Mouse (Mus musculus) myocyte (in vitro differentiated cells): ENCODE measurements around the gene P3h2. TPM values are rescaled to one million over a fixed set of nuclear protein-coding genes. Genes with fewer than 3 reads are reported as not detected.

ENCODE experiments used
- H3K27me3 ChIP-seq: one replicate; pipeline ENCODE4 v1.6.1; 2011; ENCODE audit not compliant: control insufficient read depth, insufficient read depth, insufficient read length
- H3K36me3 ChIP-seq: one replicate; pipeline ENCODE4 v1.6.1; 2011; ENCODE audit not compliant: control insufficient read depth, insufficient read depth
- H3K4me2 ChIP-seq: one replicate; pipeline ENCODE4 v1.6.1; 2011; ENCODE audit warnings: low read depth, control low read depth
- H3K4me3 ChIP-seq: one replicate; pipeline ENCODE4 v1.5.1; 2011; ENCODE audit warnings: mild to moderate bottlenecking, control low read depth, moderate library complexity
- H3K79me2 ChIP-seq: one replicate; pipeline ENCODE4 v1.6.1; 2011; ENCODE audit not compliant: control insufficient read depth, insufficient read depth
- H3ac ChIP-seq: one replicate; pipeline ENCODE4 v1.6.1; 2011; ENCODE audit not compliant: control insufficient read depth, insufficient read length
- CEBPB ChIP-seq: IDR thresholded peaks from 2 replicates; pipeline ENCODE4 v1.6.1; 2011; ENCODE audit warnings: mild to moderate bottlenecking, moderate library complexity; ENCODE audit not compliant: poor library complexity, insufficient read depth, severe bottlenecking
- E2F4 ChIP-seq: IDR thresholded peaks from one replicate; pipeline ENCODE4 v1.6.1; 2011; ENCODE audit warnings: mild to moderate bottlenecking, control low read depth, moderate library complexity; ENCODE audit not compliant: insufficient read depth
- MAX ChIP-seq: IDR thresholded peaks from one replicate; pipeline ENCODE4 v1.6.1; 2011; ENCODE audit warnings: low read depth, mild to moderate bottlenecking, control low read depth
- MYOD1 ChIP-seq, 3 experiments: IDR thresholded peaks; one replicate each; pipeline ENCODE4 v1.6.1; 2011; ENCODE audit warnings: control low read depth in 2 of 3, low read depth in 2 of 3, mild to moderate bottlenecking in 2 of 3, moderate library complexity in 1 of 3; ENCODE audit not compliant: insufficient read length in 2 of 3, control insufficient read depth in 1 of 3
- MYOG ChIP-seq, 3 experiments: IDR thresholded peaks; one replicate each; pipeline ENCODE4 v1.6.1; 2011; ENCODE audit warnings: control low read depth in 2 of 3, low read depth in 2 of 3, mild to moderate bottlenecking in 2 of 3; ENCODE audit not compliant: insufficient read length in 2 of 3, control insufficient read depth in 1 of 3, insufficient read depth in 1 of 3
- POLR2A ChIP-seq: IDR thresholded peaks from one replicate; pipeline ENCODE4 v1.6.1; 2011; ENCODE audit warnings: low read depth, mild to moderate bottlenecking, control low read depth, moderate library complexity; ENCODE audit not compliant: insufficient read length
- POLR2AphosphoS2 ChIP-seq: IDR thresholded peaks from one replicate; pipeline ENCODE4 v1.6.1; 2011; ENCODE audit warnings: low read depth, control low read depth; ENCODE audit not compliant: insufficient read length
- REST ChIP-seq: IDR thresholded peaks from one replicate; pipeline ENCODE4 v1.6.1; 2011; ENCODE audit warnings: mild to moderate bottlenecking, control low read depth, moderate library complexity; ENCODE audit not compliant: insufficient read depth, insufficient read length
- SRF ChIP-seq: IDR thresholded peaks from one replicate; pipeline ENCODE4 v1.6.1; 2011; ENCODE audit warnings: low read depth; ENCODE audit not compliant: control insufficient read depth, insufficient read length
- TCF12 ChIP-seq: IDR thresholded peaks from one replicate; pipeline ENCODE4 v1.6.1; 2011; ENCODE audit warnings: mild to moderate bottlenecking, control low read depth; ENCODE audit not compliant: poor library complexity, insufficient read depth, severe bottlenecking
- TCF3 ChIP-seq: IDR thresholded peaks from one replicate; pipeline ENCODE4 v1.6.1; 2011; ENCODE audit warnings: low read depth, control low read depth; ENCODE audit not compliant: insufficient read length
- USF1 ChIP-seq: IDR thresholded peaks from one replicate; pipeline ENCODE4 v1.6.1; 2011; ENCODE audit warnings: low read depth, mild to moderate bottlenecking, control low read depth, moderate library complexity
- polyA plus RNA-seq: library from polyadenylated mRNA; unstranded; fragments of >200 nt; fragmentation: generic; extraction: Trizol; gene quantifications from one replicate; pipeline ENCODE4 v1.2.1, GENCODE M21; 2012; ENCODE audit warnings: missing spikeins

The P3h2 gene
- polyA plus RNA-seq, 1 experiment = 0.88 TPM

DNA sequence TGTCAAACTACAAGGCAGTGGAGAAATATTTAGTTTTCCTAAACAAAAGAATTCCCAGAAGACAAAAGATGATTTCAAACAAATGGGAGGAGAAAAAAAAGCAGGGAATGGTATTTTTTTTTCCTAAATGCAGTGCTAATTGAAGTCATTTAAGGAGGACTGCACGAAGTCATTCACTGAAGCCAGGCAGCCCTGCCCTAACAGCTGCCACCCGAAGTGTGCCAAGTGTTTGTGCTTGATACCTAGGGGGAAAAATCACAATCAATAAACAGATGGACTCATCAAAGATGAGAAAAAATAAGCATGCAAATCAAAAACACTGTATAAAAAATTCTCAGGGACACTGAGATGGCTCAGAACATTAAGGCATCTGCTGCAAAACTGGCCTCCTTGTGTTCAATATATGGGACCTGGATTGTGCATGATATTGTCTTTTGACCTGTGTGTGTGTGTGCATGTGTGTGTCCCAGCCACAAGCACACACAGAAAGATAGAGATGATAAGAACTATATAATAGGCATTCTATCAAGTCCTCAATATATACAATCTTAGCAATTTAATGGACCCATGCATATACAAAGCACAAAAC, 76.1 kb downstream of the P3h2 start:
- Histone ChIP-seq H3K4me3 (no peak overlapping the region), H3K4me2 (no peak overlapping the region), H3K79me2 (no peaks in the 10 kb centered on the region), H3K27me3 (no peaks in the 10 kb centered on the region), H3ac (no peak overlapping the region), H3K36me3 (no peaks in the 10 kb centered on the region)
- TF ChIP-seq POLR2A (no peak), E2F4 (no peak), POLR2AphosphoS2 (no peak), REST (no peak), MYOG (IDR thresholded peaks at IDR 0.05; ENCODE audit: control insufficient read depth in 1 of 3, insufficient read depth in 1 of 3, insufficient read length in 2 of 3, low read depth in 2 of 3) (peak in 1 of 3 experiments; percentile 4), MAX (no peak), CEBPB (no peak), MYOD1 (IDR thresholded peaks at IDR 0.05; ENCODE audit: control insufficient read depth in 1 of 3, insufficient read length in 2 of 3, low read depth in 2 of 3) (peak in 1 of 3 experiments; percentile 7), TCF3 (no peak), USF1 (no peak)

DNA sequence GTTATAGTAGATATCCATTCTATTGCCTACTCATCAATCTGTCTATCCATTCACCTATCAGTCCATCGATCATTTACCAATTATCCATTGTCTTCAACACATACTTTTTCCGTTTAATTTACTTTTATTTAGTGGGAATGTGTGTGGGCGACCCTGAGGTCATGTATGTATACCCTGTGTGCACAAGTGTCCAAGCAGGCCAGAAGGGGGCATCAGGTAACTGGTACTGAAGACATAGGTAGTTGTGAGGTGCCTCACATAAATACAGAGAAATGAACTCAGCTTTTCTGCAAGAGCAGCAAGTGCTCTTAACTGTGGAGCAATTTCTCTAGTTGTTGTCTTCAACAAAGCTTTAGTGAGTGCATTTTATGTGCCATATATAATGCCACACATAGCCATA, 79.2 kb downstream of the P3h2 start:
- Histone ChIP-seq H3K27me3 (no peaks in the 10 kb centered on the region), H3K36me3 (no peaks in the 10 kb centered on the region), H3K4me2 (no peak overlapping the region), H3K4me3 (no peak overlapping the region), H3K79me2 (no peaks in the 10 kb centered on the region), H3ac (no peak overlapping the region)
- TF ChIP-seq USF1 (no peak), TCF12 (no peak), POLR2A (no peak), MAX (no peak), MYOD1 (IDR thresholded peaks at IDR 0.05; ENCODE audit: control insufficient read depth in 1 of 3, insufficient read length in 2 of 3, low read depth in 2 of 3) (no peak), REST (no peak), TCF3 (no peak), CEBPB (no peak), E2F4 (no peak), MYOG (IDR thresholded peaks at IDR 0.05; ENCODE audit: control insufficient read depth in 1 of 3, insufficient read depth in 1 of 3, insufficient read length in 2 of 3, low read depth in 2 of 3) (no peak), SRF (no peak), POLR2AphosphoS2 (no peak)

DNA sequence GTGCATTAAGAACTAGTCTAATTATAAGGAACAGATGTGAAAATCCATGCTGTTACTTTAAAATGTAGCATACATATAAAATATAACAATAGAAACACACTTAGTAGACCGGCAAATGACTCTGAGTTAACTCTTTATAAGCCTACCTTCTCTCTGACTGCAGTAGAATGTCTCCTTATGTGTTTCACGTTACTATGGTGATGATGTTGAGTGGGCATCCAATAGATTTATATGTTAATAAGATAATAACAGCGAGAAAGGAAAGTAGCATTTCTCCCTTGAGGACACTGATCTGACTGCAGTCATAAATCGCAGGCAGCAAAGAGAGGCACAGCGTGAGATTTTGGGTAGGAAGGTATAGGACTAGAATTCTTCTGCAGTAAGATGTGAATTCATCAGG, 81.0 kb downstream of the P3h2 start:
- Histone ChIP-seq H3K36me3 (no peaks in the 10 kb centered on the region), H3K79me2 (no peaks in the 10 kb centered on the region), H3K4me3 (no peak overlapping the region), H3ac (no peak overlapping the region), H3K27me3 (no peaks in the 10 kb centered on the region), H3K4me2 (no peak overlapping the region)
- TF ChIP-seq USF1 = no peak
- TF ChIP-seq TCF12 = no peak
- TF ChIP-seq REST = no peak
- no peak for TF ChIP-seq MAX

DNA sequence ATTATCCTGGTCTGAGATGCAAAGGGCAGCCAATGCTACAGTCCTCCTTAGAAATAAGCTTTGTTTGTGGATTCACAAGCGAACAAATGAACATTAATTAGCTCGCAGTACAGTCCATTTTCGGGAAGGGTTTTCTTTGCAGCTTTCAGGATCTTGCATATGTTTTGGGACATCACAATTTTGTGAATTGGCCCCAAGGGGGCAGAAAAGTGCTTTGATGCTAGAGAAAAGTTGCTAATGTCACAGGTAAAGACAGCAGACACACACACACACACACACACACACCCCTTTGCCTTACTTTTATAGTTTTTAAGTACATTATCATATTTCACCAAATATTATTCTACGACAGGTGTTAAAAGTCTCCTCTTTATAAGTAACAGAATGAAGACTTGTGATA, 82.2 kb downstream of the P3h2 start:
- Histone ChIP-seq H3K27me3 (no peaks in the 10 kb centered on the region), H3K79me2 (no peaks in the 10 kb centered on the region), H3K36me3 (no peaks in the 10 kb centered on the region), H3K4me2 (no peak overlapping the region), H3ac (no peak overlapping the region), H3K4me3 (no peak overlapping the region)
- TF ChIP-seq SRF = no peak
- no peak for TF ChIP-seq TCF12
- no peak for TF ChIP-seq POLR2A
- no peak for TF ChIP-seq USF1

DNA sequence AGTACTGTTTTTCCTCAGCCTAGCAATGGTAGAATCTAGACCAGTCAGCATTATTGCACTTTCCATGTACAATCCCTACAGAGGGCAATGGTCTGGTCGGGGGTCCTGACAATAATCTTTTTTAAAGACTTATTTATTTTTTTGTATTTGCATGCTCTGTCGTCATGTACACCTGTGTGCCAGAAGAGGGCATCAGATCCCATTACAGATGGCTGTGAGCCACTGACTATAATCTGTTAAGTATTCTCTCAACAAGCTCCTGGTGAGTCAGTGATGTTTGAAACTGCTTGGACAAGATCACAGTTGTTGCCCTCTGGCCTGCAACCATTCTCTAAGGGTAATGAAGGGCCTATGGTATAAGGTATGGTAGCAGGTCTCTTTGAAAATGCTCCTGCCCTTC, 83.8 kb downstream of the P3h2 start:
- no peak overlapping the region for H3K4me2 ChIP-seq
- H3K79me2 ChIP-seq = no peaks in the 10 kb centered on the region
- TF ChIP-seq CEBPB (no peak), TCF12 (no peak), MAX (no peak), MYOG (IDR thresholded peaks at IDR 0.05; ENCODE audit: control insufficient read depth in 1 of 3, insufficient read depth in 1 of 3, insufficient read length in 2 of 3, low read depth in 2 of 3) (no peak), E2F4 (no peak), SRF (no peak), MYOD1 (IDR thresholded peaks at IDR 0.05; ENCODE audit: control insufficient read depth in 1 of 3, insufficient read length in 2 of 3, low read depth in 2 of 3) (no peak), POLR2A (no peak), USF1 (no peak), REST (no peak), TCF3 (no peak), POLR2AphosphoS2 (no peak)
- H3K36me3 ChIP-seq = no peaks in the 10 kb centered on the region
- H3K27me3 ChIP-seq = no peaks in the 10 kb centered on the region
- H3K4me3 ChIP-seq = no peak overlapping the region
- no peak overlapping the region for H3ac ChIP-seq
